Mouse (Mus musculus) left cerebral cortex, adult 9 months (tissue): Measurements from ENCODE around the gene D17Wsu92e.
A peak's percentile ranks its signal among the peaks of the same experiment; 100 is the strongest.
"Not testable (repeated sequence)": the region's sequence is repeated elsewhere in the genome, so short reads cannot be mapped to it uniquely, and the experiment has no call there.

Source experiments
- DNase-seq, 2 experiments: peaks; one replicate each; pipeline ENCODE4 v3.0.0; 2022; ENCODE audit warnings: low spot score in 2 of 2

D17Wsu92e gene

DNA sequence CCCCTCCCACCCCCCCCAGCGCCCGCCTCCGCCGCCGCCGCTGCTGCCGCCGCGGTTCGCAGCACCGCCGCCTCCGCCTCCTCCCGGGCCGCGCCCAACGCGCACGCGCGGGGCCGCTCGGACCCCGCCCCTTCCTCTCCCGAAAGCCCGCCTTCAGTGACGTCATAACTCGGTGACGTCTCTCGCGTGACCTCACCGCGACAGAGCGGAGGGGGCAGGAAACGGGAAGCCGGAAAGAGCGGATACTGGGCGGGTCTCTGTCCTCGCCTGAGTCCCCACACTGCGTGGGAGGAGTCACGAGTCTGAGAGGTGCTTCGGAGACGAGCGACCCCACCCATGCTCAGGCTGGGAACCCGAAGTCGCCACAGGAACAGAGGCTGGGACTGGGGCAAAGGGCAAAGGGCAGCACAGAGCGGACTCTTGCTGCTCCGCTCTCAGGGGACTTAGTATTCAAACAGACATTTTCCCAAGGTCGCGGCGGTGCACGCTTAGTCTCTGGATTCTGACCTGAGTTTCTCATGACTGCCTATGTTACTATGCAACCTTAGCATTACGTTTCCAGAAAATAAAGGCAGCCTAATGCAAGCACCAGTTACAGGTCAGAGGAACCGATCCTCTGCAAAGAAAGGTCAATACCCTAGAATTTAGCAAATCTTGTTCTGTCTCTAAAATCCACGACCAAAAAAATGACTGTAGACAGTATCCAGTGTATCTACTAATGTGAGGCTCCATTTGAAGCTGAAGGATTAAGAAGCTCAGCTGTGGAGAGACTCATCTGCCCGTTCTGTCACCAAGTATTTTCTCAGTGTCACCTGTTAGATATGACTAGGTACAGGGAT is at the start of gene D17Wsu92e:
D17Wsu92e (minus strand) TSS at position 81 of the 839 bp plus-strand sequence.
- DNase-seq: peak; percentile 94 to 97

DNA sequence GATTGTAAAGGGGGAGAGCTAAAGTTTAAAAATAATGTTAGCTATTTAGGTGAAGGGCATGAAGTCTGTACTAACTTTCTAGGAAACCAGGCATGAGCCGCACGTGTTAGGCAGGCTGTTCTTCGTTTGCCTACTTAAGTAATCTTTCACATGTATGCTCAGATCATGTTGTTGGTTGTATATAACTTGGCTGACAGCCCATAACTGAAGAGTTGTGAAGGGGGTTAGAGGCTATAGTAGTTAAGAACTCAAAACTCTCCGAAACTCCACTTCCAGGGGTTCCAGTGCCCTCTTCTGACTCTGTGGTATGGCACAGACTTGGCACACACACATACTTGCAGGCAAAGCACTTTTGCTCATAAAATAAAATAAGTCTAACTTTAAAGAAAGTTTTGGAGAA is 46.3 kb upstream of the D17Wsu92e start:
- no peak for DNase-seq

DNA sequence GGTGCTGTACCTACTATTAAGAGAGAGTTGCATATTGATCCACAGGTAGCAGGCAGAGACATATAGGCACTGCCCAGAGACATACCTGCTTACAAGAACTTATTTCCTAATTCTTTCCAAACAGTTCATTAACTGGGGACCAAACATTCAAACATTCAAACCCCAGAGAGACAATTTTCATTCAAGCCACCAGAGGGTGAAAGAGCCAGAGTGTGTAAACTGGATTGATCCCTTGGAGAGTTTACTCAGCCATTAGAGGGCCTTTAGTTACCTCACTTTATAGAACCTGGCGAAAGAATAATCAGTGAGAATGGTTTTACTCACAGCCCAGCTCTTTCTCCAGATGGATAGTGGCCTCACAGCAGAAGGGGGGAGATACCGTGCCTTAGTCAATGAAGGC is 45.0 kb upstream of the D17Wsu92e start:
- DNase-seq: no peak

GRCm38 (mm10) chr17:27859131-27859530 is 38.7 kb upstream of the D17Wsu92e start:
- DNase-seq: no peak

DNA sequence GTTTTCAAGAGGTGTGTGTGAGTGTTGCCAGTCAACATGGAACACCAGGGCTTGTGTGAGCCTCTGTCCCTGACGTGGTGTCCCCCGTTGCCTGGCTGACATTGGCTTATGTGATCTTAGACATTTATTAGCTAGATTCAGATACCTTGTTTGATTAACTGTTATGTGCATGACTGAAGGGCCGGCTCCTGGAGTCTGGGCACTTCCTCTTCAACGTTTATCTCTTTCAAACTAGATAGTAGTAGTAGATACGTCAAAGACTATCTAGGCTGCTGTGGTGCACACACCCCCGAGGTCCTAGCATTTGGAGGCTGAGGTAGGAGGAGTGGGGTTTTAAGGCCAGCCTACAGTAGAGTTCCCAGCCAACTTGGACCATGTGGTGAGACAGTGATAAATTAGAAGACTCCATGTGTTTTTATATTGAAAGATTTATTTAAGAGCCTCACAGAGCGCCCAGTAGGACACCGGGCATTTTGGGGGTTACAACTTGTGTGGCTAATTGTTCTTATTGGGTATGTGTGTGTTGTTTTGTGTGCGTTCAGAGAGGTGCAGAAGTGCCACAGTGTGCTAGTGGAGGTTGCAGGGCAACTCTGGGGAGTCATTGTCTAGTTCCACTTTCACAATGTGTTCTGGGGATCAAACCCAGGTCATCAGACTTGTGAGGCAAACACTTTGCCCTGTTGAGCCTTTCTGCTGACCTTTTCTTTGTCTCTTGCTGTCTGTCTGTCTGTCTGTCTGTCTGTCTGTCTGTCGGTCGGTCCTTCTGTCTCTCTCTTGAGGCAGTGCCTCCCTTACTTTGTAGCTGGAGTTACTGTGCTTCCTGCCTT is 37.4 kb upstream of the D17Wsu92e start:
- DNase-seq: no peak

DNA sequence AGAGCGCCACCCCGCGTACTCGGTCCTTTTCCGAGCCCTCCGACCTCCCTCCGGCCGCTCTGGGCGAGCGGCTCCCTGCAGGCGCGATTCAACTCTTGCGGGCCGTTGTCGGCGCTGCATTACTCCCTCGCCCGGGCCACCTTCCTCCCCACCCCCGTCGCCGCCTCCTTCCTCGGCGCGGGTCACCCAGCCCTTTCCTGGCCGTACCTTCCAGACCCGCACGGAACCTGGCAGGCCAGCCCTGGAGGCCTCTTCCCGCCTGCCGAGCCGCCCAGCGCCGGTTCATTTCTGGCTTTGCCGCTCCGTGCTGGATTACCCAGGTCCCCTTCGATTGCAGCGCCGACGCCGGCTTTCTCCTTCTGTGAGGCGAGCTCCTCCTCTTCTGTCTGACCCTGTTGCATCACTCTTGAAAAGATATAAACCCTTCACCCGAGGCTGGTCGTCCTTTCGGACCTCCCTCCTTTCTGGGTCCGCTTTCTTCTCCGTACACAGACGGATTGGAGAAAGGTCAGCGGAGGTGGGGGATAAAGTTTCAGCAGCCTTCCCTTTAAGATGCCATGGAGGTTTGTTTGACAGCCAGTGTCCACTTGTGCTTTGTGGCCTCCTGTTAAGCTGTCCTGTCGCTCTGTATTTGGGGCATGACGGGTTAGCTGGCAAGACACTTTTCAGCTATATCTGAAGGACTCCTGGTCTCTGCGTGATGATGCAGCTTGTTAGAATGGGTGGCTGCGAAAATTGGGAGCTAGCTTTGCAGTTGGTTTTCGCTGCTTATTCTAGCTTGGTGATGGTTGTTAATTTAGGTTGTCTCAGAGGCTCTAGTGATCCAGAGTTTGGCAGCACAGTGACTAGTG is 36.6 kb upstream of the D17Wsu92e start:
- peak in 1 of 2 experiments; percentile 23 for DNase-seq

GRCm38 (mm10) chr17:27856265-27856797 is 35.9 kb upstream of the D17Wsu92e start, which contains the start of gene Uhrf1bp1:
Gene Uhrf1bp1 (plus strand): TSS chr17:27856441.
- DNase-seq: peak; percentile 36 to 71

DNA sequence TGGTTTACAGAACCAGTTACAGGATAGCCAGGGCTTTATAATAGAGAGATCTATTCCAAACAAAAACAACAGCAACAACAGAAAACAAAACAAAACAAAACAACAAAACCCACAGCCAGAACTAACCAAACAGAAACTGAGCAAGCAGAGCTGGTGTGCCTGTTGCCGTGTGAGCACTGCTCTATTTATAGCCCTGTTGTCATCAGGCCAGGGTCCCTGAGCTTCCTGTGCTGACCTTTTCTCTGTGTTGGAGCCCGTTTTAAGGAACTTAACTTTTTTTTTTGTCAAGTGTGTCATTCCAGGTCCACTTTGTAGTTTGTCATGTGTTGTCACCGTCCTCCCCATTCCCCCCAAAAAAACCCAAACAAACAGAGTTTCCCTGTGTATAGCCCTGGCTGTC is 30.6 kb upstream of the D17Wsu92e start:
- peak in 1 of 2 experiments; percentile 23 for DNase-seq

DNA sequence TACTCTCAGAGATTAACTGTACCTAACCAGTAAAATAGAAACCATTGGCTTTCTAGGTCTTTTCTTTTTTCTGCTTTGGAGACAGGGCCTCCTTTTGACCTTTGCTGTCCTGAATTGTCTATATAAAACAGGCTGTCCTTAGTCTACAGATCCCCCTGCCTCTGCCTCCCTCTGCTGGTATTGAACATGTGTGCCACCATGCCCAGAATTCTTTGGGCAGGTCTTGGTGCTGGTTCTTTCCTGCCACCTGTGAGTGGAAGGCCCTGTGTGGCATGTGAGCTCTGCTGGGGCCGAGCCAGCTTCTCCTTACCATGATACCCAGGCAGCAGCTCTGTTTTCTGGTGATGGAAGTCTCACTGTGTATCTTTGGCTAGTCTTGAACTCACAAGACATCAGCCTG is 27.9 kb upstream of the D17Wsu92e start:
- no peak for DNase-seq

DNA sequence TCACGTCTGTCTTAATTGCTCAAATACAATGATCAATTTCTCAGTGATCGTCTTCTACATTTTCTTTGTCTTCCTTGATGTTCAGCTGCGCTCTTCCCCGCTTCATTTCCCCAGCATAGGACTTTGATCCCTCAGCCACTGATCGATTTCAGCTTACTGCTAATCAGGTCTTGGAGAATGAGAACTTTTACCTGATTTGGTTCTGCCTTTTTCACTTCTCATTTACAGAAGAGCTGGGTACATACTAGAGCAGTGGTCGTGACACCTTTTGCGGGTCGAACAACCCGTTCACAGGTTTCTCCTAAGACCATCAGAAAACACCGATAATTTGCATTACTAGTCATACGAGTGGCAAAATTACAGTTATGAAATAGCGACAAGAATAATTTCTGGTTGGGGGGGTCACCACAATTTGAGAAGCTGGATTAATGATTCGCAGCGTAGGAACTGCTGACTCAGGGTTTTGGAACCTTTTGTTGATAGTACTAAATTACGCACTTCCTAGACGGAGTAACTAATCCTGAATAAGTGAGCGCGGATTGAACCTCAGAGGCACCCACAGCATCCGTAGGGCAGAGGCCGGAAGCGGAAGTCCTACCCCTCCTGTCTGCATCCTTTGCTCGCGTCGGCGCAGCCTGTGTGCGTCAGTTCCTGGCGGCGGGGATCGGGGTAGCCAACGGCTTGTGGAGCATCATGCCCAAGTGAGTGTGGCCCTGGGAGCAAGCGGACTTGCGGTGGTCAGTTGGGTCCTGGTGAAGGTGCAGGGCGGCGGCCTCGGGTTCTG is 19.2 kb upstream of the D17Wsu92e start:
- peak; percentile 92 to 97 for DNase-seq

- not testable (repeated sequence) for DNase-seq
These were observed 17.4 kb upstream of the D17Wsu92e start, which contains the start of gene Snrpc for GRCm38 (mm10) chr17:27837850-27838249. Gene Snrpc (plus strand): TSS chr17:27838150.

DNA sequence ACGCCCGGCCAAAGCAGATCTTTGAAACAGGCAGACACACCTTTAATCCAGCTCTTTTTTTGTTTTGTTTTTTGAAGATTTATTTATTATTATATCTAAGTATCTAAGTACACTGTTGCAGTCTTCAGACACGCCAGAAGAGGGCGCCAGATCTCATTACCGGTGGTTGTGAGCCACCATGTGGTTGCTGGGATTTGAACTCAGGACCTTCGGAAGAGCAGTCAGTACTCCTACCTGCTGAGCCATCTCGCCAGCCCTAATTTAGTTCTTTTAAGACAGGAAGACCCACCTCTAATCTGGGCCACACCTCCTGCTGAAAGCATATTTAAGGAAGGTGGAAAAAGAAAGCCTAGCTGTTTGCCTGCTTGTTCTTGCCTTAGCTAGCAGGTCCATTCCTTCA is 10.0 kb upstream of the D17Wsu92e start:
- DNase-seq: no peak

DNA sequence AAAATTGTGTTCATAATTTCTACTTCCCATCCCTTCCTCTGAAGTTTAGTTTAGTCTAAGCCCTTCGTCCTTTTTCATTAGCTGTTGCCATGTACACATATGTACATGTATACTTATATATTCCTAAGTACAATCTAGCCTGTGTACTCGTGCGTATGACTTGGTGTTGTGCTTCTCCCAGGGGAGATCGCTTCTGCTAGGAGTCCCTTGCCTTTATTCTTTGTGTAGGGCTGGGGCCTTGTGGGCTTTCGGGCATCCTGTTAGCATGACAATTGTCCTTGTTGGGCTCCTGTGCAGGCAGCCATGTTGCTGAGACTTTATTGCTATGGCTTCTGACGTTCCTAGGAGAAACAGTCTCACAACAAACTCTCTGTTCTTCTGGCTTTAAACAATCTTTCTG is 7.1 kb upstream of the D17Wsu92e start:
- DNase-seq: no peak

DNA sequence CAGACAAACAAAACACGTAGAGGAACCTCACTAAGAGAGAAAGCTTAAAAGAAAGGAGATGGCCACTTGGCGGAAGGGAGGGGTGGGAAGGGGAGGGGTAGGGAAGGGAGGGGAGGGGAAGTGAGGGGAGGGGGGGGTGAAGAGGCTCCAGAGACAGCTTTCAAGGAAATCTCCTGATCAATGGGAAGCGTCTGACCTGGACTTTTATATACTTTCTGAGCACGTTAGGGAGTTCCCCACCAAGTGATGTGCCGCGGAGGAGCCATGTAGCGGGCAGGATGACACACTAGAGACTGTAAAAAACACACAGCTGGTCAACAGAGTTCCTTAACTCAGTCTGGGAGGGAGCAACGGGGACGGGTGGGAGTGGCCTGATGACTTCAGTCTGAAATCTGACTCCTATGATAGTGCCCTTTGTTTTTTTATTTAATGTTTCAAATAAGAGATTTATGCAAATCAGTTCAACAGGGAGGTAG is 6.5 kb upstream of the D17Wsu92e start:
- no peak for DNase-seq

- peak; percentile 48 for DNase-seq
These were observed 5.8 kb upstream of the D17Wsu92e start for GRCm38 (mm10) chr17:27825984-27826905.

- no peak for DNase-seq
These were observed 5.1 kb upstream of the D17Wsu92e start for GRCm38 (mm10) chr17:27825539-27825938.

DNA sequence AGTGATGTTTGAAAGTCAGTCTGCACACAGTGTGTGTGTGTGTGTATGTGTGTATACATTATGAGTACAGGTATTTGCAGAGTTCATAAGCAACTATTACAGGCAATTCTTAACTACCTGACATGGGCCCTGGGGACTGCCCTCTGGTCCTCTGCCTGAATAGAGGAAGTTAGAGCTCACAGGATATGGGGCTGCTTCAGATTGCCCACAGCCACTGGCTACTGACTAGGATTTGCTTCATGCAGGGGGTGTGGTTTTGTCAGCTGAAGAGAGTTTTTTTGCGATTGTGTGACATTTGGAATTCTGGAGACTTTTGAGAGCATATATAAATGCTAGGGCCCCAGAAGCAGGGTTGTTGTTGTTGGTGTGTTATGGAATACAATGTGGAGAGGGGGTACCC is 4.5 kb upstream of the D17Wsu92e start:
- DNase-seq: no peak

GRCm38 (mm10) chr17:27823142-27823905 is 2.9 kb upstream of the D17Wsu92e start:
- DNase-seq: no peak
